Mouse (Mus musculus) neutrophil, adult 59 days (primary cell): ENCODE results near the gene Triml2. TPM values are rescaled to one million over a fixed set of nuclear protein-coding genes. Genes with fewer than 3 reads are reported as not detected.

Source experiments
- total RNA-seq, 2 experiments: library from RNA; stranded (reverse); gene quantifications; 1 replicate in 1 of 2; 2 replicates in 1 of 2; pipeline ENCODE4 v1.2.4; 2023

Triml2 gene
- under 1 TPM in 1 of 2 experiments, not detected in 1; 0.16 TPM for total RNA-seq

DNA sequence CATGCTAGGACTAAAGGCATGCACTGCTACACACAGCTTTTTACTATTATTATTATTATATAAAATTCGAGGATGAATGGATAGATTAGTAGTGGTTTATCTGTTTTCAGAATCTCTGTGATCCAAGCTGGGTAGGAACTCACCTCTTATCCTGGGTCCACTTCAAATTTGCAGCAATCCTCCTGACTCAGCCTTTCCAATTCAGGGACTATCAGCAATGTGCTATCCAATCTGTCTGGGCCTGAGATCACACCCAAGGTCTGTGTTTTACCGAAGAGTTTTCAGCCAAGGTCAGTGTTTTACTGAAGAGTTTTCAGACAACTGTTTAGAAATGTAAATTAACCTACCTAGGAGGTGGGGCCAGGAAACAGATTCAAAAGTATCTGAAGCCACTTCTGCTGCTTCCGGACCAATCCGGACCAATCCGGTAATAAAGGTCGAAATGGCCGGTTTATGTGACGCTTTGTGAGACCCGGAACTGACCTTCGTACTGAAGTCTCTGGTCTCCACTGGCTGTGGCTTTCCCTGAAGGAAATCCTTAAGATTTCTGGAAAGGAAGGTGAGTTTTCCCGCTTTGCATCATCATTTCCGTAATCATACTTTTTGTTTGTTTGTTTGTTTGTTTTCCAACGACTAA, at the start of gene Triml2:
Gene Triml2 (plus strand): TSS at position 488 of the 637 bp plus-strand sequence.

DNA sequence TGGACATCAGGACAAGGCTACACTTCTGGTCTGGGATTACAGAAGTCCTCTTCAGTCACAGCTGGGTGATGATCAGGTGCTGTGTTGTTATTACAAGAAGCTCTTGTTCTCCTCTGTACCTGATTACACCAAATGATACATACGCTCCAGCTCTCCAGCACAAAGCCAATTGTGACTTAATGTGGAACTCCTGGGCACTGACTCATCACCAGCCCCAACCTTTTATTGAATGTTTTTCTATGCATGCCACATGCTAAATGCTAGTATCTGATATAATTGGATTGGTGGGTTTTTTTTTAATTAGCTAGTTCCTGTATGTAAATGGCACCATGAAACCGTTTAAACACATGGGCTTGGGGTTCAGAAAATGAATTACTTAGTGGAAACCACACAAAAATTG, 39.0 kb upstream of the Triml2 start, which contains the start of gene Triml1:
Gene Triml1 (minus strand): TSS at position 101 of the 400 bp plus-strand sequence.

Other genes starting within 250 kb of the Triml2 start
- not detected for gene Triml1, start 39.1 kb upstream of the Triml2 start, total RNA-seq
- gene Zfp42, start 126.4 kb downstream of the Triml2 start, total RNA-seq, result not detected